Mouse (Mus musculus): Measurements from ENCODE around the gene Map3k5.

Gene Map3k5

DNA sequence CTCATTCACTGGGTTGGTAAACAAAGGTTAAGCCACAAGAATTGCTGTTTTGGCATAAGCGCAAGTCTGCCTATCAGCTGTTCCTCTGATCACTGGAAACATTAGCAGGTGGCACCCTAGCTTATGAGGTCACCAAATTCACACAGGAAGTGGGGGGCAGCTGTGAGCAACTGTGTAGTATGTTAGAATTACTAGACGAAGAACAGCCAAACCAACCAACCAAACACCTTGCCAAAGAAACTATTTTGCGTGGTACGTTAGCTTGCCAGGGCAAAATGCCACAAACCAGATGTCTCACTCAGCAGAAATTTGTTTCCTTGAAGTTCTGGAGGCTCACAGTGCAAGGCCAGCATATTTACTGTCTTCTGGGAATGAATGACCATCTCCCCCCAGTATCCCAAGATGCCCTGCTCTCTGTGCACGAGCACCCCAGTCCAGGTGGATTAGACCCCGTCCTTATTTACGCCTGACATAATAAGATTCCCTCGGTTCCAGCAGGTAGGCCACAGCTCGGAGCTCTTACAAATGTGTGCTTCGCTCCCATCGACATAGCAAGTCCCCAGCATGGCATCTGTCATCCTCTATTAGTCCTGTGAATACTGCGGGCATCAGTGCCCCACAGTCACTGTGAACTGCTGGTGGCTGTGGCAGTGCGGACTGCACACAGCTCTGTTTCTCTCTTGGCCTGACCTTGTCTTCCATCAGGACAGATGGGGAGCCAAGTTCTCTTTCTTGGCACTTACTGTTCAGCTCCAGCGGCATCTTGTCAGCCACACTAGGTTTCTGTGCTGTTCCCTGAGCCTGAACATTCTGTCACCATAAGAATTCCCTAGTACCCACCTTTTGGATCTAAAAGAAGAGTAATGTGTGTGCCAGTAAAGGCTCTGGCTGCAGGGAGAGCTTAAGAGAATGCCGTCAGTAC is 185.5 kb downstream of the Map3k5 start:
- no peak for DNase-seq

DNA sequence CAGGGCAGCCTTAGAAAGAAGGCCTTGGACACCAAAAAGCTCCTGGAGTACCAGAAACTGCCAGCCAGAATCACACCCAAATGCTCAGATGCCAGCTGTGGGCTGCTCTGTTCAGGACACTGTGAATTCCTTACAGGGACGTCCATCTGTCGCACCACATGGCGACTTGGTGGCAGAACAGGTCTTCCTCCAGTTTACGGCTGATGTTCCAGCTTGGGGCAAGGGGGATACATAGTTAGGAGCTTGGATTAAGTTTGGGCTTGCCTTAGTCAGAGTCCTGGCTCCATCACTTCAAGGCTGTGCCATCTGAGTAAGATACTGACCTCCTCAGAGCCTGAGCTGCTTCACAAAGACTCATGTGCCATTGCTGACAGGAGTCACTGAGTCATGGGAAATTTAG is 187.7 kb downstream of the Map3k5 start:
- DNase-seq = no peak

DNA sequence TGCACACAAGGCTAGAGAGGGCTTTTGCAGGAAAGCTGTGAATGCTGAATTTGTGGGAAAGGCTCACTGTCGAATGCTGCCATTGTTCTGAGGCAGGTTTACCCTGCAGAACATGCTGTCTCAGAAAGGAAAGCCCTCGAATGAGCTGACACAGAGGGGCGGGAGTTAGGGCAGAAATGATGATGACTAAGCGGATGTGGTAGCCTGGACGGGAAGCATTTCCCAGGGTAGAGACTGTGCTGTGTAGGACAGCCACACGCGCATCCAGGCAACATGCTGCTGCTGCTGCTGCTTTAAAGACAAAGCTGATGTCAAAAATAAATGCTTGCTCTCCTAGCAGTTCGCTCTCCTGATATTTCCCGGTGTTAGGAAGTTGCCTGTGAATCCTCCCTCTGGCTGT is 189.1 kb downstream of the Map3k5 start:
- DNase-seq = peak; percentile 37

DNA sequence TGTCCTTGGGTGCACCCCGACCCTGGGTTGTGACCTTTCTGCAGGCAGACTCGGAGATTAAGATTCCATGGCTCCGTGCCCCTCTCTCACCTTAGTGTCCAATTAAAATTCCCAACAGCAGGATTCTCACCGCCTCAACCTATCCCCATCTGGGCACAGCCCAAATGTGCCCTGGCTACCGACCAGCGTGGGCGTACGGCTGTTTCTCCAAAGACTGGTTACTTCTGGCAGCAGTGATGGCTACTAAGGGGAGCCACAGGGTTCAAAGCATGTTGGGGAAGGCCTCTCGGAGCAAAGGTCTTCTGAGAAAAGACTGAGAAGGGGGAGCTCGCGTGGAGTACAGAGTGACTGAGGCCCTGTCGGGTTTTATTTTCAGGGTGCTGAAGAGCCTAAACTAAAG is 190.3 kb downstream of the Map3k5 start:
- no peak for DNase-seq

DNA sequence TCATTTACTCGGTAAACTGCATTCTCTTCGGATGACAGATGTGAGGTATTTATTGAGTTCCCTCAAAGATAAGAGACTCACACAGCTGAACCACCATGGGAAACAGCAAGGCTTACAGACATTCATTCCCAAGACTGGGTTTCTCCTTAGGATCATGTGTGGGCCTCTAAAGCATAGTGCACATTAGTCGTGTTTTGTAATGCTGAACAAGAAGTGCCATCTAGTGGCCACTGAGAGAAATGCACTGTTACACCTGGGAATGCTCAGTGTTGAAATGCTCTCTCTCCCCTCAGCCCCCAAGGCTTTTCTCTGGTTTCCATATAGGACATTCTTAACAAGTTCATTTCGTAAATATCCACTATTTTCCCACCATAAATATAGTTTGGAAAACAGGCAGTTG is 191.0 kb downstream of the Map3k5 start:
- peak; percentile 73 for DNase-seq

DNA sequence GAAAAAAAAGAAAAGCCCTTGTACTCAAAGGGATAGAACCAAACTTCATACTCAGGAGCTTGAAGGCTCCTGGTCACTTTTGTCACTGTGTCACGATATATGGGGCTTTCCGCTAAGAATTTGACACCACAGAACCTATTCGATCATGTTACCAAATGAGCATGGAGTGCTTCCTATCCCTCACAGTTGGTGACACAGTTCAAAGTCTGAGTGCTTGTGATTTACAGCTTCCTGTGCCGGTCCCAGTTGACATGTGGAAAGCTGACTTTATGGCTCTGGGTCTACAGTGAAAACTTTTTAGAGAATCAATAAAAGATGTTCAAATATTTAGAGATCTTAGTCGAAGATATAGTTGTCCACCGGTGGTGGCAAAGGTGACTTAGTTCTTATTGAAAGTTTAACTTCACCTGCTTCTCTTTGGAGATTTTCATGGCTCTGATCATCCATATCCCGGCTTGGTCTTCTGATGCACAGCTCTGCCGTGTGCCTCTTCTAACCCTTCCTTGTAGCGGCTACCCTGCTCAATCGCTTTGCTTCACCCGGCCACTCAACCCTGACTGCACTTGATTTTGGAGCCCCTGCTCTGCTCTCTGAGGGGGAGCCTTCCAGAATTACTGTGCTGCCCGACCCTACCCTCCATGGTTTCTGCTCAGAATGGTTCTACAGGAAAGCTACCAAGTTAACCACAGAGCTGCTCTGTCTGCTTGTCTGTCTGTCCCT is 198.8 kb downstream of the Map3k5 start:
- DNase-seq = no peak

DNA sequence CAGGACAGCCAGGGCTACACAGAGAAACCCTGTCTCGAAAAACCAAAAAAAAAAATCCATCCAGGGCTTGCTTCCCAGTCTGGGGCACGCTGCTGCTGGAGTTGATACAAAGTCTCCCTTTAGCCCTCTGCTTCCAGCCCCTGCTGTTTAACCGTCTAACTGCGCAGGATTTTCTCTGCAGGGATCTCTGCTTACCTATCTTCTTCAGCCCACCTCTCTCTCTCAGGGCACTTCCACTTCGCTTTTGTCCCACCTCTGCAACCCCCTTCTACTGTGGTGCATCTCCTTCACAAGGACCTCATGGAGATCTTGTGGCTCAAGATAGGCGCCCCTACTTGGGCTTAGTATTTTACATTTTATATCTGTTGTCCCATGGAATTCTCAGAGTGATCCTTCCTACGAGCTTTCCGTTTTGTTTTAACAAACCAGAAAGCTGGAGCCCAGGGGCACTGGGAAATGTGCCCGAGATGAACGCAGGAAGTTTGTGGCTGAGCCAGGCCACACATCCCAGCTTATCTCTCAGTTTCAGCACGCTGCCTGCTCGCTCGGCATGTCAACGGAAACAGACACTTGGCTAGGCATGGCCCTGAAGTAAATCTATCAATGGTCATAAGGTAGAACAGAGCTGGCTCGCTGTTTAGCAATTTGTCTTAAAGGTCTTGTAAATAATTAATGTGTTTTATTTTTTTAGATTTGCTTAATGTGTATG is 201.2 kb downstream of the Map3k5 start:
- peak; percentile 50 for DNase-seq

DNA sequence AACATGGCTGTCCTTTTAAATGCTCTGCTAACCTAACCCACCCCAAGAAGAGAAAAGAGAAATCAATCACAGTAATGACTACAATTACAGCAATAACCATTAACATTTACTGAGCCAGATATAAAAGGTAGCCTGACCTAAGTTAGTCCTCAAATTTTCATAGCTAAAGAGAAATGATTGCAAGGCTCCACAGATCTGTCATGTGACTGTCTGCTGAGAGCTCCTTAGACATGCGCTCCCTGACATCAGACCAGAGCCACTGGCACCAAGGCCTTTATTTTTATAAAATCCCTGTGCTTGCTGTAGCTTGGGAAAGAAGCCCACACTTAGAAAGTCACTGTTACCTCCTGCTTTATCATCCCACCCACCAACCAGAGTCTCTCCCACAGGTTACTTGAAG is 202.2 kb downstream of the Map3k5 start:
- DNase-seq = no peak

DNA sequence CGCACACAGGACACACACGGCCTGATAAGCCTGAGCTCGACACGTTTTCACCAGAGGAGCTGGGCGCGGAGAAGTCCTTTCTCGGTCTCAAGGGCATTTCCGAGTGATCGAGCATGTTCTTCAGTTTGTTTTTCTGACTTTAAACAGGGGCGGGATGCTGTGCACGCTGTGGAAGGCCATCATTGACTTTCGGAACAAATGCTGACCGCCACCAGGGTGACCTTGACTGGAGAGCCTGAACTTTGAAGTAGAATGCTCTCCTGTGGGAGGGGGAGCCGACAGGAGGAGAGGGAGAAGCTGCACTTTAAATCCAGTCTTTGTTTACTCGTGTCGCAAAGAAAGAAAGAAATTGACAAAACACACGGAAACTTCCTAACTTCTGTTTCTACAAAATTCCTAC is 207.1 kb downstream of the Map3k5 start:
- no peak for DNase-seq

DNA sequence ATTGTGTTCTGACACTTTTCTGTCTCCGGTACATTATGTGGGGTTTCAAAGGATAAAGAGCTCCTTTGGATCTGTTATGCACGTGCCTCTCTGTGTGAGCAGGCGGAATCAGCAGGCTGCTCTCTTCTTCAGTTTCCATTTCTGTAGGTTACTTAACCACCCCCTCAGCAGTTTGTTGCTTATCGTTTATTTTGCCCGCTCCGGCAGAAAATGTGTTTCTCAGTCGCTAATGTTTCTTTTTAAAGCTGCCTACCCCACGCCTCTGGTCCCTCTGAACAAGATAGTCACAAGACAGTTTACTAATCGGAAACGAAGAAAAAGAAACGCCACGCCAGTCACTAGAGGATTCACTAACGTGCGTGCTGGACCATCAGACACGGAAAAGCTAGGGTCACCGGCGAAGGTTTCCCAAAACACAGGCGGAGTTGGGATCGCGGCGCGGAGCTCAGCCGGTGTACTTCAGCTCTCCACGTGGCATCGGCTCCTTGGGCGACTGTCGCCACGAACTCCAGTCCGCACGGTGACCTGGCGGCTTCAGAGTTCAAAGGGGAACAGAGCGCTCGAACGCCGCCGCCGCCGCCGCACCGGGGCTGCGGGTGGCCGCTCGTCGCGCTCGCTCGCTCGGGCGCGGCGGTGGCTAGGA is 214.0 kb downstream of the Map3k5 start, which contains the start of gene Map7:
TSS of gene Map7 (plus strand) at position 342 of the 643 bp plus-strand sequence.
- no peak for DNase-seq

DNA sequence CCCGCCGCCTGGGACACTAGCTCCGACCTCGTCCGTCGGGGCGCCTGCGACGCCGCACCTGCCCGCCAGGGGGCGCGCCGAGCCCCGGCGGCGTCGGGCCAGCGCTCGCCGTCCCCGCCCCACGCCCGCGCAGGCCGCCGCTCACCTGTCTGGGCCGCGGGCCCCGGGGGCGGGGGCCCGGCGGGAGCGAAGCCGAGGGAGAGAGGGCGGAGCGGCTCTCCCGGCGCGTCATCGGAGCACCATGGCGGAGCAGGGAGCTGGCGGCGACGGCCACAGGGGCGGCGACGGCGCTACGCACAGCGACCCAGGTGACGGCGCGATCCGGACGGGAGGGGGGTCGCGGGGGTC is 214.5 kb downstream of the Map3k5 start:
- peak; percentile 84 for DNase-seq

DNA sequence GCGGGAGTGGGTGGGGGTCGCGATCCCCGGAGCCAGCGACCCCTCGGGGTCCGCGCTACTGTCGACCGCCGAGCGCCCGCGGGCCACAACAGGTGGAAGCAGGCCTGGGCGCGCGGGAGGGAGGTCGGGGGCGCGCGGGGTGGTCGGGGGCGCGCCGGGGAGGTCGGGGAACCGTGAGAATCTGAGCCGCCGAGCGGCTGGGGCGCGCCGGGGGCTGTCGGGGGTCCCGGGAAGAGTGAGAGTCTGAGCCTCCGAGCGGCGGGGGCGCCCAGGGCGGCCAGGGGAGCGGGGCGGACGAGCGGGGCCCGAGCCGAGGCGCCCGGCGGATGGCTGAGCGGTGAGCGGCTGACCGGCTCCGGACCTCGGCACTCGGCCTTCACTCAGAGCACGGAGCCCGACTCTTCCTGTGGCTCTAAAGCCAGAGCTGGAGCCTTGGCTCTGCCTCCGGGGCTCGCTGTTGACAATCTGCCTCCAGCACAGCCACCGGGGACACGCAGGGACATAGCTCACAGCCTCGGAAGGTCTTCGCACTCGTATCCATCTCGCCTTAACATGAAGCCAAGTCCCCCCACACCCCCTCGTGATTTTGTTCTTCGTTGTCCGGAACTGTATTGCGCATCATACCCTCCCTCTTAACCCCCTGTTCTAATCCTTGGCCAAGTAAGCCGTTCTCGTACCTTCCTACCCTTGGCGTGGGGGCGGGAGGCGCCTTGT is 215.0 kb downstream of the Map3k5 start:
- DNase-seq = peak; percentile 71

DNA sequence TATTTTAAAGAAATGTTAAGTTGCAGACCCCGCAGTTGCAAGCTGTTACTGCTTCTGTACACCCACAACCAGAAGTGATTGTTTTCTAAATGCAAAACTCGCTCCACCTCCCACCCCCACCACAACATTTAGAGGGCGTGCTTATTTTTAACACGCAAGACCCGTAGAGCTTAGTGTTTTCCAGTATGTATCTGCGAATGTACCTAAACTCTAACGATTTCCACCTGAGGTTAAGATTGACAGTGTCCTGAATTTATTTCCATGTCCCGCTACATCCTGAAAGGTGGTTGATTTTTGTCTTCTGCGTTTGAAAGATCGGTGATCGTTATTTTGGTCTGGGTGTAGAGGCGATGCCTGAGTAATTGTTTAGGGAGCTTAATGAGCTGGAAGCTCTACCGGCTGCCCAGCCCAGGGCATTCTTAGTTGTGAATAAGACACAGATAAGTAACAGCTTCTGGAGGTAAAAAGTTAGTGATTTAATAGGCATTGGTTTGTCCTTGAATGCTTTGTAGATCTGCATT is 215.6 kb downstream of the Map3k5 start:
- no peak for DNase-seq

DNA sequence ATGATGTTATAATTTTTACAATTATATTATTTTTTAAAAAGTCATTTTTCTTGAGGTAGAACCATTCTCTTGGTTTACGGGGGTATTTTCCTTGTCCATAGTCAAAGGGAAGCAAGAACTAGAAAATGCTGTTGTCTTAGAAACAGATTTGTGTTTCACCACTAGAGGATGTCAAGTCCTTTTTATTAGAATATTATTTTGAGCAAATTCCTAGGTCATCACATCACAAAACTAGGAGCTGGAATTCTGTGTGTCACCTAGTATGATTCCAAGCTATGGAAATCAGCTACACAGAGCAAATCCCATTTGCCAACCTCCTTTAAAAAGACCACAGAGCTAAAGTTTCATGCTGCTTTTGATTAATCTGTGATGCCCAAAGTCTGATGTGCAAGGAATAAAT is 217.9 kb downstream of the Map3k5 start:
- DNase-seq = no peak

DNA sequence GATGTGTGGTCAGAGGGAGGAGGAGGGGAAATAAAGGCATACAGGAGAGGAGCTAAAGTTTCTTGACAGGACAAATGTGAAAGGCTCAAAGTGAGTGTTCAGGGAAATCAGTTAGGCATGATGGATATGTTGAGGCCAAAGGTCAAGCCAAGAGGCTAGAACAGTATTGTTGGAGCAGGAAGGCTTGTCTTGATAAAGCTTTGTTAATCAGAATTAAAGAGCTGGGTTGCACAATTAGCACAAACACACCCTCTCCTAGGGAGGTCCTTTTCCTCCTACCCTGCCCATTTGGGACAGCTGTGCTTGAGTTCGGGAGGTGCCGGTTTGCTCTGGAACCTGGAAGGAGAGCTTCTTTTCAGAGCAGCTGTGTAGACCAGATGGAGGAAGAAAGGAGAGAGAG is 219.2 kb downstream of the Map3k5 start:
- DNase-seq = no peak

DNA sequence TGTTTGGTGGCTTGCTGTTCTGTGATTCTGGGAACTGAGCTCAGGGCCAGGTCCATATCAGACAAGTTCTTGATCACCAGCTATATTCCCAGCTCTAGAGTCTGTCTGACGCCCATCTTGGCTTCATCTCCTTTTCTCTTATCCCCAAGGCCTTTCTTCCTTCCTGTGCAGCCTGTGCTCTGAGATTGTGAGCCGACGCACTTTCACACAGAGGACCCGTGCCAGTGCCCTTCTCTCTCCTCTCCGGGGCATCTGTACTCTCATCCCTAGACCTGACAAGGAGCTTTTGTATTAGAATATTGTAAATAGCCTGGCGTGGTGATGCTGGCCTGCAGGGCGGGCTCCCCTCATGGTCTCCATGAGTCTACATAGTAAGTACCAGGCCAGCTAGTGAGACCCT is 221.1 kb downstream of the Map3k5 start:
- DNase-seq = no peak

DNA sequence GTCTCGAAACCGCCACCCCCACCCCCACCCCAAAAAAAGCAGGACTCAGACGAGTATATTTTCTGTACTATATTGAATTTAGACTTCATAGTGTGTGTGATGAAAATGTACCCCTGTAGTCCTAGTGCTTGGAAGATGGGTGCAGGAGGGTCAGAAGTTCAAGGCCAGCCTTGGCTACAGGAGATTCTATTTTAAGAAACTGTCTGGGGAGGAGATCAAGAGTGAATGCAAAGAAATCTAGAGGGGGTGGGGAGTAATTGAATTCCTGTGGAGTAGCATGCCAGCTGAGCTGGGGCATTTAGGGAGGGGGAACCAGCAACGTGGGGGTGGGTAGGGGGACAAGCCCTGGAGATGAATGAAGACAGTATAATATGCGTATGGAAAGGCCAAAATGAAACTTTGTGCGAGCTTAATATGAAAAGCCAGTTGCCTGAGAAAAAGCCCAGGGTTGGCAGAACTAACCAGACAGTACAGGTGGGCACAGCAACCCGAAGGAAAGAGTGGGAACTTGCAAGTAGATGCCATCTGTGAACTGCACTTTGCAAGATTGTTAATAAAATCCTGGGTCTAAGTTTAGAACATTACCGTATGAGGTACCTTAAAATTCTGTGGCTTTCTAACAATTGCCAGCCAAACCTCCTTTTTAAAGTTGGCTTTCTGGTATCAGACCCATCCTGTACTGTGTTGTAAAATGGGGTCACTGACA is 222.9 kb downstream of the Map3k5 start:
- DNase-seq = no peak

DNA sequence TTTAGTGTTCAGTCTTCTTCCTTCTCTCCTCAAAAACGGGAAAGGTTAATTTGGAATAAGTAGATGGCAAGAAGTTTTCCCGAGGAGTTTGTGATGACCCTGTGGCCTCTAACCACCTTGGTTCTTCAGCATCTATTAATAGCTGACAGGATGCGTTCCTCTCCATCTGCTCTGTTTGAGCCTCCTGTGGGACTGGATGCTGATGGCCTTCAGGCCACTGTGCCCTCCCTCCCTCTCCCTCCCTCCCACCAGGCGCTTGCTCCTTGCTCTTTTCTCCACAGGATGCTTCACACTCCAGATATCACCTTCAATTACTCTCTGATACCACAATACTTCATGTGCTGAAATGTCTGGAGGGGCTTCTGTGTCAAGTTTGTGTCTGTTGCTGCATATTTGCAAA is 224.5 kb downstream of the Map3k5 start:
- no peak for DNase-seq

DNA sequence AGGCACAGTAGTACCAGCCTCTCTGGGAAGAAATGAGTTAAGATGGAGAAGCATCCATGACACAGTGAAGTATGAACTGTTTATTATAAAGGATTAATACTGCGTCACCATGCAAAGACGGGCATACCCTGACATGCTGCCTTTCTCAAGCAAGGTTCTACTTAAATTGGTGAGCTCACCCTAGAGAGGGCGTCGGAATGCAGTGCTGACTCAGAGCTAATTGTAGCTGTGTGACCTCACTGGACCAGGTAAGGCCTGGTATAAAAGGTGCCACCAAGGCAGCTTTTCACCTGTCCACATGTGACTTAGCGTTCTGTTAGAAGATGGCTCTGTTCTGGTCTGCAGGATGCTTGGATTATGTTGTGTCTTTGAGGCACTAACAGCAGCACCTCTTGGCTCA is 225.0 kb downstream of the Map3k5 start:
- DNase-seq = no peak

DNA sequence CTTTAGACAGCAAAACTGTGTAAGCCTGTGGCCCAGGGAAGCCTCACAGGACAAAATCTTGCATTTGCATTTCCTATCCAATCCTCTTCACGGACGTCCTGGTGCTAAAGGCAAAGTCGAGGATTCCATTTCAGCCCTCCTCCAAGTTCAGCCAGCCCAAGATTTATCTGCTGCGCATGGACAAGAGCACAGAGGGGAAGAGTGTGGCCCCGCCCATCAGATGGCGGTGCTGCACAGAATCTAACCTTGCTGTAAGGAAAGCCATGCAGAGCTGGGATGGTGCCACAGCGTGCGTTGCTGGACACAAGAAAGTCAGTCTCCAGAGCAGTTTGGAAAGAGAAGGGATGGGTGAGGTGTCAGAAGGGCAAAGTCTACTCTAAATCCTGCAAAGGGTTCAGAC is 226.6 kb downstream of the Map3k5 start:
- DNase-seq = peak; percentile 55

DNA sequence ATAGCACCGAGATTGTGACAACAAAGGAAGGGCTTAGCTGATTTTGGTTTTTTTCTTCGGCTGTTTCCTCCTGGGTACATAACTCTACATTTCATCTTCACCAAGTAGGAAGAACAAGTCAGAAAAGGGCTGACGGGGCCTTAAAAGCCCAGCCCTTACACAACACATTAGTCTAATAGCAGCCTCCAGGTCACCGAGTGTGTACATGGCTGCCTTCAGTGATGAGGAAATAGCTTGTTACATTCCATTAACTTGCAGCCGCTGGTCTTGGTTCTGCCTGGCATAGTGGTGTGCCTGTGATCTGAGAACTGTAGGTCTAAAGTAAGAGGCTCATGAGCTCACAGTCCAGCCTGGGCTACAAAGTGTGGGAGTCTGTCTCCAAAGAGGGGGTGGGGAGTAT is 230.5 kb downstream of the Map3k5 start:
- DNase-seq = no peak

DNA sequence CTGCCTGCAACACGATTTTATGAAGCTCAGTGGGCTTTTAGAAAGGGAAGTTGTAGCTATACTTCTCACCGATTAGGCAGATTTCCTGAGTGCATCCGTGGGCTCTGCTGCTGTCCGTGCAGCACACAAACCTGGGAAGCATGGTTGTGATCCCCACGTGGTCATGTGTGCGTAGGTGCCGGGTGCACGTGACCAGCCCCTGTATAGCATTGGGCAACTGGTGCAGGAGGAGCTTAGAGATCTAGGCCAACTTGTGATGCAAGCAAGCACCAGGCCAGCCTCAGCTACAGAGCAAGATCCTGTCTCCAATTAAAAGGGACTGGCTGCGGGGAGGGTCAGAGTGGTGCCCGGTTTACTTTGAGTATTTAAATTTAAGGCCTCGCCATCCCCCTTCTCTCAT is 232.5 kb downstream of the Map3k5 start:
- DNase-seq = no peak

Measured in kidney, postnatal 10 days (tissue).